Mouse (Mus musculus) ovary, postnatal 36 days (tissue): ENCODE measurements around the gene Ccdc34.
A peak's percentile ranks its signal among the peaks of the same experiment; 100 is the strongest.

Experiments
- DNase-seq: peaks from one replicate; pipeline ENCODE4 v3.0.0; 2022; ENCODE audit warnings: low spot score, mixed read lengths

Ccdc34 gene

GRCm38 (mm10) chr2:110180316-110180670 lies 162.7 kb downstream of the Ccdc34 start:
- DNase-seq = no peak

- no peak for DNase-seq
These were observed 164.0 kb downstream of the Ccdc34 start for GRCm38 (mm10) chr2:110181666-110182065.

- no peak for DNase-seq
These were observed 164.6 kb downstream of the Ccdc34 start for GRCm38 (mm10) chr2:110182248-110182647.

GRCm38 (mm10) chr2:110182795-110183486 lies 165.3 kb downstream of the Ccdc34 start:
- no peak for DNase-seq

DNA sequence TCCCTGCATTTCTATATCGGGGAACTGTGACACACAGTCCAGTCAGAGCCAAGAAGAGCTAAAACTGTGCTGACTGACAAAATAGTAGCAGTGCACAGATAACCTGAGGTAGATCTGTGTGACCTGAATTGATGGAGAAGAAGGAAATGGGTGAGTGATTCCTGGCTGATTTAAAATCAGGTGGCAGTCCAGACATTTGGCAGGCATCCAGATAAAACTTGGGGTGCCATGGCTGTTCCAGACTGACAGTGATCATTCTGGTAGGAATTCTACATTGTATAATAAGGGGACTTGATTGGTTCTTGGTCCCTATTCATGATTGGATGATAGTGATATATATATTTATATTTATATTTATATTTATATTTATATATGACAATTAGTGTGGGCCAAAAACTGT lies 166.5 kb downstream of the Ccdc34 start:
- DNase-seq = no peak

DNA sequence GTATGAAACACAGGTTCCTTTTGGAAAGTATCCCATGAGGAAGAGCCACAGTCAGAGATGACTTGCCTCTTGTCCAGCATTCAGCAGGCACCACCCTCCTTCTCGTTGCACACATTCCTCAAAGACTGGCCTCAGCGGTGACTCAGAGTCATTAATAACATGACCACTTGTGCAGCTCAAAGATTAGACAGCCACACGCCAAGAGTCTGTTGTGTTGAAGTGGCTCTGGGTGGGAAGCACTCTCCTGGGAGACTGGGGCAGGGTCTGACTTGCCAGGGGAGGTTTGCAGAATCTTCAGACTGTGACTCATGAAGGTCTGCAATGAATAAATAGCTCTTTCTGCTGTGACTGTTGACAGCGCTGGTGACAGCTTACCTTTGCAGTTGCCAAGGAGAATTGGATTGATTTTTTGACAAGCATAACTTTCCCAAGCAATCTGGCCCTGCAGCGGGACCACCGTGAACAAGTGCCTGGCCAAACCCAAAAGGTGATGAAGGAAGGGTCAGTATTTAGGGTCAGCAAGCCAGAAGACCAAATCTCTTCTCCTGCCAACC lies 168.9 kb downstream of the Ccdc34 start:
- no peak for DNase-seq

GRCm38 (mm10) chr2:110188696-110189397 lies 171.2 kb downstream of the Ccdc34 start:
- no peak for DNase-seq

- DNase-seq = no peak
These were observed 172.8 kb downstream of the Ccdc34 start for GRCm38 (mm10) chr2:110190416-110190815.

DNA sequence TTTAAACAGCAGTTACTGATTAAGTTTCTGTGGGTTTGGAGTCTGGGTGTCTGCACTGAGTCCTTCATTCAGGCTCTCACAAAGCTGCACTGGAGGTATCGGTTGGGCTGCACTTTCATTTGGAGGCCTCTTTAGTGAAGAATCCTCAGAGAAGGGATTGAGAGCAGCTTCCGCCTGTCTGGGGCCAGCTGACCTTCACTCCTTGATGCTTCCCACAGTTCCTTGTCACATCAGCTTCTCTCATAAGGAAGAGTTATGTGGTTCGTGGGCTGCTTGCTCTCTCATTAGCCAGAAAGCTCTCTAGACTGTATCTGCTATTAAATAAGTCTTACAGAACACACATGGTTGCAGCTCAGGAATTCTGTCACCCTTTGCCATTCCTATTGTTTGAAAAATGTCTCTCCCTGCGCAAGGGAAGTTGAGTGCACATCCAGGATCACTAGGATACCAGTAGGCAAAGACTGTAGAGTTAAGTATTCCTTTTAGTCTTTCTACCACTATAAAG lies 173.6 kb downstream of the Ccdc34 start:
- DNase-seq = no peak

- DNase-seq = peak; percentile 85
These were observed 174.5 kb downstream of the Ccdc34 start for GRCm38 (mm10) chr2:110191965-110192701.

- DNase-seq = no peak
These were observed 175.2 kb downstream of the Ccdc34 start for GRCm38 (mm10) chr2:110192702-110193312.

- DNase-seq = no peak
These were observed 178.9 kb downstream of the Ccdc34 start for GRCm38 (mm10) chr2:110196551-110196950.

- no peak for DNase-seq
These were observed 182.0 kb downstream of the Ccdc34 start for GRCm38 (mm10) chr2:110199648-110200047.

DNA sequence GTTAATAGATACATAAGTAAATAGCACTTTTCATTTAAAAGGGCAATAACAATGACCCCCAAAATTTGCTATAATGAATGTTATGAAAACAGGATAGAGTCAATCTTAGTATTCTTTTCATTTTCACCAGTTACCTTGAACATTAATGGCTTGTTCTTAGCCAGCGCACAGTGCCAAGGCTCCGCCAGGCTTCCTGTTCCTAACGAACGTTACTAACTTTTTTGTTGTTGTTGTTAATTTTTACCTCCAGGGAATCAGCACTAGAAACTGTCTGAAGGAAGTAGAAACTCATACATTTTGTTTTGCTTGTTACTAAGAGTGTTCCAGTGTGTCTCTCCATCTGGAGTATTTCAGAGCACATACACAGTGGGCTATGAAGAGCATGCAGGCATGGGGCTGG lies 184.2 kb downstream of the Ccdc34 start:
- no peak for DNase-seq

GRCm38 (mm10) chr2:110202716-110203497 lies 185.3 kb downstream of the Ccdc34 start:
- DNase-seq = no peak

DNA sequence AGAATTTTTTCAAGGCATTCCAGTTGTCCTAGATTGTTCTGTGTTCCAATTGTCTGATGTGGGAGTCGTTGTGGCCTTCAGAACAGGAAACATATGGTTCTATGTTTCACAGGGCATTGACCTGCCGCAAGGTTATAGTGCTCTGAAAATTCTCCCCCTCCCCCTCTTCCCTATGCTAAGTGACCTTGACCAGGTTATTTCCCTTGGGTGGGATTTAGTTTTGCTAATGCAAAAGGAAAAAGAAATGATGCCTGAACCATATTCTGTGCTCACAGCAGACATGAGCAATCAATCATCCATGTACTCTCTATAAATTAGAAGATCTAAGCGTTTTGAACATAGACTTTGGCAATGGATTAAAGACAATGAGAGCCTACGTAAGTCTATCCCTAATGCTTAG lies 186.6 kb downstream of the Ccdc34 start:
- DNase-seq = no peak

DNA sequence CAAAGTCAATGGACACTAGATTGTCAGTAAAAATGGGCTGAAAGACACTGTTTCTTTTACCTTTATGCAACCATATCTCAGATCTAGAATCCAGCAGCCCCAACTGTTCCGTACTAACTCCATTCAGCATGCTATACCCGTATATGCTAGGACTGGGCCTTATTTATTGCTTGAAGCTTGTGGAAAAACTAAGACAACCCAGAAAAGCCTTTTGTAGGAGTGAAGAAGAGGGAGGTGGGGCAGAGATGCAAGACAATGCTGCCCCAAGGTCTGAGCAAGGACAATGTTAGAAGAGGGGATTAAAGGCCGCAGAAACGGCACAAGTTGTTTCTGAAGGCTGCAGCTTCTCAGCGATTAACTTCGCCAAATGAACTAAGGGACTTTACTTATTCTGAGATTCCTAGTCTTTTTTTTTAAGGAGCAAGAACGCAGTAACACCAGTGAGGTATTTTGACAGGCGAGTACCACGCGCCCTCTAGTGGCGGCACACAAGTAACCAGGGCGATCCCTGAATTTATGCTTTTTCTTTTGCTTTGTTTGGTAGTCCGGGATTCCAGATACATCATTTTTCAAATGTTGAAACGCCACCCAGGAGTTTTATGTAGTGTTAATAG lies 187.2 kb downstream of the Ccdc34 start:
- DNase-seq = peak; percentile 74

DNA sequence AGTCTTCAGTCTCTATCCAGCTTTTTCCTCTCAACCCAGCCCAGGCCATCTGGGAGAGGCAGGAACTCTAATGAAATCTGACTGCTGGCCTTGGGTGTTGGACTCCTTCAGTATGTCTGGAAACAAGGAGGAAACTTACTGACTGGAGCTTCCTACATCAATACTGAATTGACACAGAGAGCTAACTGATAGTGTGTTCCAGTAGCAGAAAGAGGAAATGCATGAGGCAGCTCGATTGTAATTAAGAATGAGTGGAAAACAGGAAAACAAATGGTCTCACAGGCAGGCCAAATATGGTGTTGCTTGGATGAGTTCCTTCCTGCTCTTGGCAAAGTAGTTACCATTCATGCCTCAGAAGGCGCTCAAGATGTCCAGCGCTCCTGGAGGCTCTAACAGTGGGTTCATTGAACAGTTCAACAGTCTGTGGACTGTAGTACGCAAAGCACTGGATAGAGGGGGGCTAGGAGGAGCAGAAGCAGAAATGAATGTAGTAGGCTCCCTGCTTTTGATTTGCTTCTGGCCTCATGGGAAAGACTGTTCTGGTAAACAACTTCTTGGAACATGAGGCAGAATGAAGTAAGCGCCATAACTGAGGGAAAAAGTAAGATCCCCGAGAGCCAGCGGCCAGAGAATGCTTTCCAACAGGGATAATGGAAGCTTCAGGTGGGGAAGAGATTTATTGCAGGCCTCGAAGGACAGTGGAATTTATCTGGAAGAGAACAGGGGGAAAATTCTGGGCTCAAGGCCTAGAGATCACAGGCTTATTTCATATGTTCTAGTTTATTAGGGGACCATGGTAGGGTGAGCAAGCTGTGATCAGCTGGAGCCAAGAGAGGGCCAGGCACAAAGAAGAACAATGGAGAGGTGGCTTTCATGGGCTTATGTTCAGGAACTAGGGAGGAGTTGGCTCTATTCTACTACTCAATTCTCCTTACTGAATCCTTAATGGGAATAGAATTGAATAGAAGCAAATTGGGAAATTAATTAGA lies 193.2 kb downstream of the Ccdc34 start:
- DNase-seq = no peak

- DNase-seq = no peak
These were observed 196.7 kb downstream of the Ccdc34 start for GRCm38 (mm10) chr2:110214278-110214677.
